Mouse (Mus musculus) kidney, adult 2 months (tissue): ENCODE data around the gene Map2k7. TPM values are rescaled to one million over a fixed set of nuclear protein-coding genes. Genes with fewer than 3 reads are reported as not detected.

Source experiments
- DNase-seq: peaks from one replicate; pipeline ENCODE4 v3.0.0; 2021
- H3K27ac ChIP-seq: fragments of 200-500 bp; 2 replicates; pipeline ENCODE4 v1.5.1; 2012; ENCODE audit warnings: low read depth, low read length, control low read depth, inconsistent platforms; ENCODE audit not compliant: insufficient read depth
- H3K27me3 ChIP-seq: fragments of 200-500 bp; replicated peaks from 2 replicates; pipeline ENCODE4 v1.6.1; 2012; ENCODE audit warnings: mild to moderate bottlenecking, moderate library complexity, low read length, inconsistent platforms; ENCODE audit not compliant: control insufficient read depth, insufficient read depth
- H3K36me3 ChIP-seq: fragments of 200-500 bp; 2 replicates; pipeline ENCODE4 v1.6.1; 2012; ENCODE audit warnings: mild to moderate bottlenecking, moderate library complexity, low read length, inconsistent platforms; ENCODE audit not compliant: control insufficient read depth, insufficient read depth
- H3K4me1 ChIP-seq: fragments of 200-500 bp; 2 replicates; pipeline ENCODE4 v1.6.1; 2011; ENCODE audit warnings: low read length; ENCODE audit not compliant: control insufficient read depth, insufficient read depth
- H3K4me3 ChIP-seq: fragments of 200-500 bp; 2 replicates; pipeline ENCODE4 v1.5.1; 2011; ENCODE audit warnings: mild to moderate bottlenecking, low read depth, low read length, control low read depth; ENCODE audit not compliant: insufficient read depth
- CTCF ChIP-seq: fragments of 200-500 bp; conservative IDR thresholded peaks from 2 replicates; pipeline ENCODE4 v1.5.1; 2011; ENCODE audit warnings: low read depth, mild to moderate bottlenecking, control low read depth, low read length, moderate library complexity, mixed read lengths; ENCODE audit not compliant: insufficient read depth, insufficient read length
- POLR2A ChIP-seq: fragments of 200-500 bp; IDR thresholded peaks from one replicate; pipeline ENCODE4 v1.6.1; 2011; ENCODE audit warnings: low read depth, low read length, control low read depth
- WGBS: fragments of 180-500 bp; shearing (Covaris S2); methylation state at CpG from one replicate; pipeline ENCODE4 v1.1.7; 2018; 5-methylcytosine and 5-hydroxymethylcytosine counted together
- polyA plus RNA-seq: library from polyadenylated mRNA; depleted of rRNA; stranded (reverse); fragments of >200 nt; gene quantifications from 2 replicates; pipeline ENCODE4 v1.2.3, GENCODE M21; 2012

Gene Map2k7
- polyA plus RNA-seq, 1 experiment = 32.2 TPM

- DNase-seq = peak; percentile 34
- no peaks in the 10 kb centered on the region for H3K36me3 ChIP-seq
- 22% methylated on average over 33 of the region's 33 CpGs for WGBS
- peaks cover 4% of the 10 kb centered on the region for H3K27me3 ChIP-seq
- H3K4me3 ChIP-seq = peak overlapping the region; percentile 27
- peaks cover 4% of the 10 kb centered on the region; the same call in 1 of the 2 replicates for H3K4me1 ChIP-seq
- H3K27ac ChIP-seq = no peak overlapping the region
- TF ChIP-seq POLR2A = no peak
Observed at GRCm38 (mm10) chr8:4214006-4214980, 24.2 kb upstream of the Map2k7 start.

GRCm38 (mm10) chr8:4216296-4216695, 22.2 kb upstream of the Map2k7 start:
- Histone ChIP-seq H3K27ac (no peak overlapping the region), H3K4me1 (peaks cover 4% of the 10 kb centered on the region; the same call in 1 of the 2 replicates), H3K36me3 (no peaks in the 10 kb centered on the region), H3K27me3 (peaks cover 4% of the 10 kb centered on the region), H3K4me3 (no peak overlapping the region)
- 20% methylated on average over 18 of the region's 18 CpGs for WGBS
- DNase-seq = no peak
- no peak for TF ChIP-seq CTCF
- TF ChIP-seq POLR2A = no peak

GRCm38 (mm10) chr8:4216791-4217621, 21.5 kb upstream of the Map2k7 start, which contains the start of gene Prr36:
Gene Prr36, minus strand, starts transcription at chr8:4217459.
- Histone ChIP-seq H3K4me3 (peak within 1 kb of the TSS; percentile 32; the same call in 1 of the 2 replicates), H3K36me3 (no peaks in the 10 kb centered on the region), H3K4me1 (peaks cover 4% of the 10 kb centered on the region; the same call in 1 of the 2 replicates), H3K27me3 (peaks cover 4% of the 10 kb centered on the region), H3K27ac (no peak within 1 kb of the TSS)
- TF ChIP-seq POLR2A (no peak), CTCF (no peak)
- DNase-seq = no peak
- WGBS = 4% methylated on average over 44 of the region's 44 CpGs

GRCm38 (mm10) chr8:4219617-4220016, 18.9 kb upstream of the Map2k7 start:
- H3K4me3 ChIP-seq = no peak overlapping the region
- no peak for DNase-seq
- H3K36me3 ChIP-seq = no peaks in the 10 kb centered on the region
- no peak overlapping the region for H3K27ac ChIP-seq
- TF ChIP-seq POLR2A = no peak
- no peak for TF ChIP-seq CTCF
- H3K27me3 ChIP-seq = peaks cover 4% of the 10 kb centered on the region
- 84% methylated on average over 3 of the region's 3 CpGs for WGBS
- H3K4me1 ChIP-seq = peaks cover under 1% of the 10 kb centered on the region; the same call in 1 of the 2 replicates

GRCm38 (mm10) chr8:4222059-4222458, 16.5 kb upstream of the Map2k7 start:
- no peak overlapping the region for H3K4me3 ChIP-seq
- no peak for TF ChIP-seq CTCF
- TF ChIP-seq POLR2A = no peak
- DNase-seq = no peak
- H3K27me3 ChIP-seq = no peaks in the 10 kb centered on the region; the same call in none of the 2 replicates
- H3K27ac ChIP-seq = no peak overlapping the region
- H3K4me1 ChIP-seq = 0 out of 2 replicates have a peak, but pooled peaks cover 2% of the 10 kb centered on the region
- no peaks in the 10 kb centered on the region for H3K36me3 ChIP-seq

- TF ChIP-seq POLR2A (no peak), CTCF (no peak)
- H3K36me3 ChIP-seq = no peaks in the 10 kb centered on the region
- H3K27ac ChIP-seq = no peak overlapping the region
- 0 out of 2 replicates have a peak, but pooled peaks cover 2% of the 10 kb centered on the region for H3K4me1 ChIP-seq
- DNase-seq = no peak
- WGBS = 37% methylated on average over 4 of the region's 4 CpGs
- H3K4me3 ChIP-seq = no peak overlapping the region
- H3K27me3 ChIP-seq = no peaks in the 10 kb centered on the region; the same call in 1 of the 2 replicates
Observed at GRCm38 (mm10) chr8:4226323-4226722, 12.2 kb upstream of the Map2k7 start.
